Mouse (Mus musculus) urinary bladder, postnatal 4 days (tissue): Measurements from ENCODE around the gene F2rl1.
"Not testable (repeated sequence)": the region's sequence is repeated elsewhere in the genome, so short reads cannot be mapped to it uniquely, and the experiment has no call there.

Experiments used
- DNase-seq, 2 experiments: peaks; one replicate each; pipeline ENCODE4 v3.0.0; 2021 to 2022; ENCODE audit warnings: low spot score in 2 of 2

Gene F2rl1

GRCm38 (mm10) chr13:95533640-95534039 lies 8.6 kb upstream of the F2rl1 start:
- DNase-seq = no peak

- not testable (repeated sequence) for DNase-seq
Measured at GRCm38 (mm10) chr13:95533121-95533520, 8.1 kb upstream of the F2rl1 start.

- no peak for DNase-seq
Measured at GRCm38 (mm10) chr13:95531273-95532045, 6.4 kb upstream of the F2rl1 start.

- no peak for DNase-seq
Measured at GRCm38 (mm10) chr13:95529246-95529645, 4.2 kb upstream of the F2rl1 start.

- no peak for DNase-seq
Measured at GRCm38 (mm10) chr13:95524424-95524673, 678 bp downstream of the F2rl1 start.

GRCm38 (mm10) chr13:95523659-95524423 lies 1.2 kb downstream of the F2rl1 start:
- peak in 1 of 2 experiments; percentile 32 for DNase-seq

- DNase-seq = no peak
Measured at GRCm38 (mm10) chr13:95522176-95522575, 2.9 kb downstream of the F2rl1 start.

GRCm38 (mm10) chr13:95521029-95521428 lies 4.0 kb downstream of the F2rl1 start:
- no peak for DNase-seq

GRCm38 (mm10) chr13:95514756-95515155 lies 10.3 kb downstream of the F2rl1 start:
- no peak for DNase-seq

GRCm38 (mm10) chr13:95510054-95510453 lies 15.0 kb downstream of the F2rl1 start:
- no peak for DNase-seq

- no peak for DNase-seq
Measured at GRCm38 (mm10) chr13:95503279-95503917, 21.6 kb downstream of the F2rl1 start.

GRCm38 (mm10) chr13:95496601-95497000 lies 28.4 kb downstream of the F2rl1 start:
- DNase-seq = no peak

- DNase-seq = no peak
Measured at GRCm38 (mm10) chr13:95494812-95495211, 30.2 kb downstream of the F2rl1 start.

- no peak for DNase-seq
Measured at GRCm38 (mm10) chr13:95493296-95493695, 31.7 kb downstream of the F2rl1 start.

GRCm38 (mm10) chr13:95491327-95491726 lies 33.7 kb downstream of the F2rl1 start:
- no peak for DNase-seq

GRCm38 (mm10) chr13:95484664-95485063 lies 40.4 kb downstream of the F2rl1 start:
- no peak for DNase-seq

GRCm38 (mm10) chr13:95481428-95481827 lies 43.6 kb downstream of the F2rl1 start:
- peak; percentile 58 to 83 for DNase-seq

GRCm38 (mm10) chr13:95478671-95479413 lies 46.2 kb downstream of the F2rl1 start, which contains the start of gene S100z:
TSS of gene S100z (minus strand) at chr13:95478721.
- no peak for DNase-seq

- no peak for DNase-seq
Measured at GRCm38 (mm10) chr13:95477173-95477572, 47.9 kb downstream of the F2rl1 start.

- no peak for DNase-seq
Measured at GRCm38 (mm10) chr13:95475124-95475523, 49.9 kb downstream of the F2rl1 start.

- no peak for DNase-seq
Measured at GRCm38 (mm10) chr13:95474294-95474693, 50.7 kb downstream of the F2rl1 start.

GRCm38 (mm10) chr13:95470970-95471369 lies 54.1 kb downstream of the F2rl1 start:
- DNase-seq = no peak
